Mouse (Mus musculus) layer of hippocampus, adult 2 months (tissue): ENCODE data around the gene Ceacam2. TPM values are rescaled to one million over a fixed set of nuclear protein-coding genes. Genes with fewer than 3 reads are reported as not detected.

Experiments used
- total RNA-seq, 2 experiments: library from RNA; stranded (reverse); gene quantifications; 2 replicates each; pipeline ENCODE4 v1.2.3; 2021

Gene Ceacam2
- total RNA-seq, 2 experiments from 2014 or later: 0.20 to 0.67 TPM

Other genes with a start within 250 kb of the Ceacam2 start
- 10 to 100 TPM; 16.9 to 21.0 TPM for gene Pafah1b3, start 241.9 kb downstream of the Ceacam2 start, total RNA-seq
- gene Prr19, start 238.4 kb downstream of the Ceacam2 start, total RNA-seq: not detected
- 10 to 100 TPM; 27.4 to 27.8 TPM for gene Tmem145, start 233.8 kb downstream of the Ceacam2 start, total RNA-seq
- gene Megf8, start 222.7 kb downstream of the Ceacam2 start, total RNA-seq: 100 to 1,000 TPM in 1 of 2 experiments, 10 to 100 TPM in 1; 96.9 to 100 TPM
- gene Cnfn, start 170.1 kb downstream of the Ceacam2 start, total RNA-seq: not detected
- 1 to 10 TPM; 9.1 to 10.0 TPM for gene Lipe, start 141.1 kb downstream of the Ceacam2 start, total RNA-seq
- not detected for gene Cxcl17, start 127.0 kb downstream of the Ceacam2 start, total RNA-seq
- gene Ceacam1, start 62.3 kb downstream of the Ceacam2 start, total RNA-seq: 1 to 10 TPM; 3.2 to 4.2 TPM
- not detected for gene Erich4, start 76.0 kb upstream of the Ceacam2 start, total RNA-seq
- 10 to 100 TPM; 47.0 to 50.3 TPM for gene Dmac2, start 79.6 kb upstream of the Ceacam2 start, total RNA-seq
- 1 to 10 TPM; 1.5 to 1.9 TPM for gene B3gnt8, start 86.8 kb upstream of the Ceacam2 start, total RNA-seq
- 10 to 100 TPM; 37.1 to 41.4 TPM for gene Bckdha, start 119.1 kb upstream of the Ceacam2 start, total RNA-seq
- 10 to 100 TPM; 26.9 to 28.1 TPM for gene Exosc5, start 119.3 kb upstream of the Ceacam2 start, total RNA-seq
- gene Tmem91, start 135.3 kb upstream of the Ceacam2 start, total RNA-seq: 10 to 100 TPM in 1 of 2 experiments, 1 to 10 TPM in 1; 8.6 to 11.6 TPM
- gene B9d2, start 140.9 kb upstream of the Ceacam2 start, total RNA-seq: 10 to 100 TPM; 20.2 to 20.6 TPM
- 1 to 10 TPM; 6.9 TPM for gene Tgfb1, start 147.1 kb upstream of the Ceacam2 start, total RNA-seq
- 10 to 100 TPM; 62.9 to 67.4 TPM for gene Ccdc97, start 179.2 kb upstream of the Ceacam2 start, total RNA-seq
- gene Hnrnpul1, start 214.9 kb upstream of the Ceacam2 start, total RNA-seq: 100 to 1,000 TPM; 110 to 115 TPM
- 10 to 100 TPM; 36.6 to 41.1 TPM for gene Axl, start 248.8 kb upstream of the Ceacam2 start, total RNA-seq